Mouse (Mus musculus) CH12.LX (cell line): ENCODE data around the gene Gm765. TPM values are rescaled to one million over a fixed set of nuclear protein-coding genes. Genes with fewer than 3 reads are reported as not detected.

Experiments
- DNase-seq: peaks from one replicate; pipeline ENCODE4 v3.0.0-alpha.2; 2013; ENCODE audit errors: extremely low read depth
- H3K27ac ChIP-seq: 2 replicates; pipeline ENCODE4 v1.5.1; 2012; ENCODE audit warnings: low read depth, mild to moderate bottlenecking, control low read depth, moderate library complexity; ENCODE audit not compliant: insufficient read depth
- H3K27me3 ChIP-seq: replicated peaks from 2 replicates; pipeline ENCODE3; 2012; ENCODE audit warnings: inconsistent platforms
- H3K36me3 ChIP-seq, 2 experiments: replicated peaks in 1 of 2; 2 replicates each; pipeline versions ENCODE3 to v1.6.1; 2012; ENCODE audit warnings: inconsistent platforms in 1 of 2, low read length in 1 of 2, mild to moderate bottlenecking in 1 of 2, mixed read lengths in 1 of 2, moderate library complexity in 1 of 2; ENCODE audit not compliant: control insufficient read depth in 1 of 2, insufficient read depth in 1 of 2
- H3K4me1 ChIP-seq, 2 experiments: 2 replicates each; pipeline ENCODE4 v1.6.1; 2012; ENCODE audit warnings: inconsistent platforms in 1 of 2, moderate library complexity in 1 of 2; ENCODE audit not compliant: insufficient read depth in 2 of 2, control insufficient read depth in 1 of 2
- H3K4me2 ChIP-seq: 2 replicates; pipeline ENCODE4 v1.6.1; 2012; ENCODE audit warnings: low read depth, mild to moderate bottlenecking, control low read depth; ENCODE audit not compliant: poor library complexity, insufficient read depth, severe bottlenecking
- H3K4me3 ChIP-seq, 3 experiments: fragments of 150-350 bp in 1 of 3; sonication (generic) in 1 of 3; replicated peaks in 1 of 3; 2 replicates each; pipeline versions ENCODE3 to v1.5.1; 2011 to 2012; ENCODE audit warnings: low read depth in 2 of 3, low read length in 2 of 3, mild to moderate bottlenecking in 2 of 3, moderate library complexity in 2 of 3, control low read depth in 1 of 3, improper control_type of control experiment in 1 of 3, inconsistent platforms in 1 of 3, mixed read lengths in 1 of 3; ENCODE audit not compliant: poor library complexity in 1 of 3
- H3K79me2 ChIP-seq: replicated peaks from 2 replicates; pipeline ENCODE4 v1.6.1; 2012; ENCODE audit warnings: mild to moderate bottlenecking, moderate library complexity; ENCODE audit not compliant: control insufficient read depth, poor library complexity, insufficient read depth, severe bottlenecking; ENCODE audit errors: extremely low read depth
- H3K9ac ChIP-seq: 2 replicates; pipeline ENCODE4 v1.6.1; 2012; ENCODE audit warnings: low read depth, mild to moderate bottlenecking, control low read depth, moderate library complexity; ENCODE audit not compliant: insufficient read depth
- H3K9me3 ChIP-seq: replicated peaks from 2 replicates; pipeline ENCODE3; 2012; ENCODE audit warnings: low read length, inconsistent platforms, mixed read lengths
- CHD1 ChIP-seq: IDR thresholded peaks from 2 replicates; pipeline ENCODE4 v1.6.1; 2012; ENCODE audit warnings: low read depth, low read length, improper control_type of control experiment, inconsistent platforms
- CTCF ChIP-seq, 2 experiments: IDR thresholded peaks in 1 of 2; conservative IDR thresholded peaks in 1 of 2; 2 replicates each; pipeline ENCODE4 v1.5.1; 2011 to 2012; ENCODE audit warnings: low read depth in 2 of 2, low read length in 2 of 2, improper control_type of control experiment in 1 of 2, inconsistent platforms in 1 of 2, mild to moderate bottlenecking in 1 of 2, moderate library complexity in 1 of 2
- E2F4 ChIP-seq: IDR thresholded peaks from 2 replicates; pipeline ENCODE4 v1.6.1; 2011; ENCODE audit warnings: low read depth, low read length, improper control_type of control experiment; ENCODE audit not compliant: insufficient replicate concordance
- ELF1 ChIP-seq: IDR thresholded peaks from 2 replicates; pipeline ENCODE4 v1.6.1; 2014; ENCODE audit warnings: low read depth, mild to moderate bottlenecking, inconsistent platforms, low read length, improper control_type of control experiment
- GABPA ChIP-seq: IDR thresholded peaks from 2 replicates; pipeline ENCODE4 v1.6.1; 2012; ENCODE audit warnings: low read depth, low read length, improper control_type of control experiment, inconsistent platforms; ENCODE audit not compliant: insufficient replicate concordance
- HCFC1 ChIP-seq: IDR thresholded peaks from 2 replicates; pipeline ENCODE4 v1.6.1; 2012; ENCODE audit warnings: low read depth, mild to moderate bottlenecking, inconsistent platforms, low read length, improper control_type of control experiment
- IRF4 ChIP-seq: IDR thresholded peaks from 2 replicates; pipeline ENCODE4 v1.6.1; 2014; ENCODE audit warnings: low read depth, mild to moderate bottlenecking, inconsistent platforms, low read length, improper control_type of control experiment
- JUN ChIP-seq: IDR thresholded peaks from 2 replicates; pipeline ENCODE4 v1.6.1; 2011; ENCODE audit warnings: low read depth, mild to moderate bottlenecking, low read length, improper control_type of control experiment, moderate library complexity; ENCODE audit not compliant: insufficient read depth
- JUND ChIP-seq: conservative IDR thresholded peaks from 2 replicates; pipeline ENCODE4 v1.6.1; 2011; ENCODE audit warnings: low read depth, low read length, improper control_type of control experiment
- MAX ChIP-seq: IDR thresholded peaks from 2 replicates; pipeline ENCODE4 v1.6.1; 2011; ENCODE audit warnings: low read length, improper control_type of control experiment
- MAZ ChIP-seq: IDR thresholded peaks from 2 replicates; pipeline ENCODE4 v1.6.1; 2012; ENCODE audit warnings: low read depth, mild to moderate bottlenecking, inconsistent platforms, low read length, improper control_type of control experiment, moderate library complexity
- MXI1 ChIP-seq: IDR thresholded peaks from 2 replicates; pipeline ENCODE4 v1.6.1; 2011; ENCODE audit warnings: mild to moderate bottlenecking, low read depth, low read length, improper control_type of control experiment
- MYC ChIP-seq: IDR thresholded peaks from 2 replicates; pipeline ENCODE4 v1.6.1; 2011; ENCODE audit warnings: low read depth, mild to moderate bottlenecking, improper control_type of control experiment, low read length
- NELFE ChIP-seq: IDR thresholded peaks from 2 replicates; pipeline ENCODE4 v1.6.1; 2011; ENCODE audit warnings: low read depth, low read length, improper control_type of control experiment
- NRF1 ChIP-seq: IDR thresholded peaks from 2 replicates; pipeline ENCODE4 v1.6.1; 2014; ENCODE audit warnings: low read depth, mild to moderate bottlenecking, inconsistent platforms, low read length, improper control_type of control experiment, moderate library complexity
- PAX5 ChIP-seq: IDR thresholded peaks from 2 replicates; pipeline ENCODE4 v1.6.1; 2012; ENCODE audit warnings: low read length, inconsistent platforms, mixed read lengths
- POLR2A ChIP-seq: IDR thresholded peaks from 2 replicates; pipeline ENCODE4 v1.6.1; 2011; ENCODE audit warnings: low read depth, mild to moderate bottlenecking, improper control_type of control experiment, low read length
- POLR2AphosphoS2 ChIP-seq: IDR thresholded peaks from 2 replicates; pipeline ENCODE4 v1.6.1; 2011; ENCODE audit warnings: low read depth, low read length, improper control_type of control experiment
- RAD21 ChIP-seq: IDR thresholded peaks from 2 replicates; pipeline ENCODE4 v1.6.1; 2011; ENCODE audit warnings: low read depth, mild to moderate bottlenecking, low read length, improper control_type of control experiment, moderate library complexity
- SIN3A ChIP-seq: IDR thresholded peaks from 2 replicates; pipeline ENCODE4 v1.6.1; 2012; ENCODE audit warnings: low read length, improper control_type of control experiment, inconsistent platforms
- SMC3 ChIP-seq: IDR thresholded peaks from 2 replicates; pipeline ENCODE4 v1.6.1; 2011; ENCODE audit warnings: low read depth, low read length, improper control_type of control experiment
- UBTF ChIP-seq: IDR thresholded peaks from 2 replicates; pipeline ENCODE4 v1.6.1; 2012; ENCODE audit warnings: low read depth, mild to moderate bottlenecking, inconsistent platforms, low read length, improper control_type of control experiment, moderate library complexity
- ZMIZ1 ChIP-seq: IDR thresholded peaks from 2 replicates; pipeline ENCODE4 v1.6.1; 2012; ENCODE audit warnings: low read depth, mild to moderate bottlenecking, inconsistent platforms, low read length, improper control_type of control experiment
- ZNF384 ChIP-seq: IDR thresholded peaks from 2 replicates; pipeline ENCODE4 v1.6.1; 2012; ENCODE audit warnings: low read depth, low read length, improper control_type of control experiment, inconsistent platforms
- dilution Hi-C: fragments of 300-500 bp; cut with MboI; formaldehyde crosslinking; loops from 2 replicates; pipeline ENCODE4 v1.14.3; 2020; ENCODE audit warnings: low sequenced_read_pairs; ENCODE audit not compliant: extremely low pct_unique_long_range_greater_than_20kb, extremely low pct_ligation_motif_present
- in situ Hi-C: fragments of 300-500 bp; cut with MboI; formaldehyde crosslinking; loops from 3 replicates; pipeline ENCODE4 v1.14.3; 2019; ENCODE audit warnings: low sequenced_read_pairs, low pct_ligation_motif_present, low pct_unique_long_range_greater_than_20kb, mixed read lengths
- polyA plus RNA-seq: library from polyadenylated mRNA; unstranded; fragments of >175 nt; gene quantifications from 2 replicates; pipeline ENCODE4 v1.2.1, GENCODE M21; 2012; ENCODE audit warnings: low read depth; ENCODE audit not compliant: insufficient read length
- total RNA-seq, 2 experiments: library from RNA; depleted of rRNA; stranded (reverse); fragments of 300-350 nt in 1 of 2; fragments of >200 nt in 1 of 2; gene quantifications; 2 replicates each; pipeline ENCODE4 v1.2.3; 2012 to 2014

The Gm765 gene
- total and polyA plus RNA-seq, 3 experiments, result not detected

DNA sequence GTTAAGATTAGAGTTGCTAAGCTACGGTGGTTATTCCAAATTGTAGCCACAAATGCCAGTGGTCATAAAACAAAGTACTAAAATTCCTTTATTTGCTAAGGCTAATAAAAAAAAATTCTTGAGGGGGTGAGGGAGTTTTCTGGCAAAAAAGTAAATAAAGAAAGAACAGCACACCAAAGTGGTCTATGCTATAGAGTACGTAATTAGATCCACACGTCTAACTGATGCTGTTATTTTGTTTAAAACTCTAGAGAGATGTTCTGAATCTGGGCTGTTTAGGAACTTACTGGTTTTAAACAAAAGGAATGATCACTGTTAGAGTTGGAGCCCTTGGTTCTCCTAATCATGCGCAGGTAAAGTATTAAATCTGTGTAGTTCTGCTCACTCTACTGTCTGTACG lies 50.5 kb downstream of the Gm765 start:
- H3K9ac ChIP-seq, result no peak overlapping the region
- dilution Hi-C loops, result no loop called here
- H3K9me3 ChIP-seq, result no peaks in the 10 kb centered on the region
- no peaks in the 10 kb centered on the region for H3K27me3 ChIP-seq
- in situ Hi-C loops, result no loop called here
- H3K27ac ChIP-seq, result no peak overlapping the region
- no peak for DNase-seq
- H3K4me1 ChIP-seq, result no peaks in the 10 kb centered on the region
- H3K36me3 ChIP-seq, result no peaks in the 10 kb centered on the region
- no peak overlapping the region for H3K4me3 ChIP-seq
- TF ChIP-seq CTCF (conservative IDR thresholded peaks at IDR 0.05 in 1 of 2, IDR thresholded peaks at IDR 0.05 in 1 of 2; ENCODE audit: low read depth in 2 of 2, low read length in 2 of 2), result no peak
- TF ChIP-seq ZNF384, result no peak
- TF ChIP-seq GABPA, result no peak
- TF ChIP-seq JUN, result no peak
- TF ChIP-seq POLR2AphosphoS2, result no peak
- no peak for TF ChIP-seq UBTF
- TF ChIP-seq MXI1, result no peak
- no peak for TF ChIP-seq MAZ
- TF ChIP-seq E2F4, result no peak
- TF ChIP-seq MAX, result no peak
- no peaks in the 10 kb centered on the region for H3K79me2 ChIP-seq
- H3K4me2 ChIP-seq, result no peak overlapping the region

GRCm38 (mm10) chr6:98288316-98288715 lies 54.2 kb downstream of the Gm765 start:
- dilution Hi-C loops, result no loop called here
- DNase-seq, result no peak
- in situ Hi-C loops, result no loop called here
- no peak overlapping the region for H3K9ac ChIP-seq
- no peak overlapping the region for H3K4me2 ChIP-seq
- no peaks in the 10 kb centered on the region for H3K27me3 ChIP-seq
- H3K79me2 ChIP-seq, result no peaks in the 10 kb centered on the region
- H3K27ac ChIP-seq, result no peak overlapping the region
- no peaks in the 10 kb centered on the region for H3K4me1 ChIP-seq
- no peaks in the 10 kb centered on the region for H3K36me3 ChIP-seq
- no peak overlapping the region for H3K4me3 ChIP-seq
- H3K9me3 ChIP-seq, result no peaks in the 10 kb centered on the region
- TF ChIP-seq NELFE, result no peak
- no peak for TF ChIP-seq IRF4
- TF ChIP-seq MYC, result no peak
- TF ChIP-seq PAX5, result no peak
- TF ChIP-seq CHD1, result no peak
- no peak for TF ChIP-seq JUND
- TF ChIP-seq POLR2A, result no peak
- no peak for TF ChIP-seq RAD21
- no peak for TF ChIP-seq MAX
- no peak for TF ChIP-seq GABPA
- TF ChIP-seq NRF1, result no peak
- no peak for TF ChIP-seq ELF1
- TF ChIP-seq E2F4, result no peak
- no peak for TF ChIP-seq ZMIZ1
- TF ChIP-seq POLR2AphosphoS2, result no peak
- no peak for TF ChIP-seq HCFC1
- TF ChIP-seq SMC3, result no peak
- TF ChIP-seq UBTF, result no peak
- TF ChIP-seq SIN3A, result no peak
